Mouse (Mus musculus) limb, embryonic 11.5 days (tissue): ENCODE measurements around the gene Wbp2. TPM values are rescaled to one million over a fixed set of nuclear protein-coding genes. Genes with fewer than 3 reads are reported as not detected.

Experiments used
- ATAC-seq: fragments of 200-750 bp; cut with Nextera tagmentation; 2 replicates; pipeline ENCODE4 v1.8.0; 2017; ENCODE audit warnings: low read depth; ENCODE audit not compliant: insufficient number of reproducible peaks, low FRiP score, low TSS enrichment
- DNase-seq: peaks from one replicate; pipeline ENCODE4 v3.0.0-alpha.2; 2015; ENCODE audit warnings: low spot score
- H3K27ac ChIP-seq: fragments of 300-500 bp; sonication (generic); replicated peaks from 2 replicates; pipeline ENCODE4 v1.5.1; 2014; ENCODE audit warnings: low read depth, mild to moderate bottlenecking, low read length
- H3K27me3 ChIP-seq: fragments of 300-500 bp; sonication (generic); 2 replicates; pipeline ENCODE4 v1.6.1; 2014; ENCODE audit warnings: mild to moderate bottlenecking, low read length, mixed read lengths; ENCODE audit not compliant: control insufficient read depth, insufficient read depth
- H3K36me3 ChIP-seq: fragments of 300-500 bp; sonication (generic); 2 replicates; pipeline ENCODE4 v1.6.1; 2014; ENCODE audit warnings: mild to moderate bottlenecking, low read length, moderate library complexity, mixed read lengths; ENCODE audit not compliant: control insufficient read depth, insufficient read depth
- H3K4me1 ChIP-seq: fragments of 300-500 bp; sonication (generic); 2 replicates; pipeline ENCODE4 v1.6.1; 2014; ENCODE audit warnings: low read length, mixed read lengths; ENCODE audit not compliant: control insufficient read depth, insufficient read depth
- H3K4me2 ChIP-seq: fragments of 300-500 bp; sonication (generic); 2 replicates; pipeline ENCODE4 v1.6.1; 2014; ENCODE audit warnings: low read depth, mild to moderate bottlenecking, moderate library complexity; ENCODE audit not compliant: severe bottlenecking
- H3K4me3 ChIP-seq: fragments of 300-500 bp; sonication (generic); 2 replicates; pipeline ENCODE4 v1.5.1; 2014; ENCODE audit warnings: low read depth, low read length
- H3K9ac ChIP-seq: fragments of 300-500 bp; sonication (generic); 2 replicates; pipeline ENCODE4 v1.6.1; 2014; ENCODE audit warnings: mild to moderate bottlenecking, low read length
- H3K9me3 ChIP-seq: fragments of 300-500 bp; sonication (generic); 2 replicates; pipeline ENCODE4 v1.6.1; 2016; ENCODE audit warnings: low read length; ENCODE audit not compliant: control insufficient read depth
- WGBS: fragments of 180-500 bp; shearing (Covaris S2); extraction: QIAGEN DNeasy Blood & Tissue Kit; methylation state at CpG from one replicate; pipeline ENCODE4 v1.1.7; 2014; 5-methylcytosine and 5-hydroxymethylcytosine counted together
- polyA plus RNA-seq: library from polyadenylated mRNA; unstranded; fragments of >200 nt; fragmentation: Nextera tagmentation; extraction: Ambion mirVana; gene quantifications from 2 replicates; pipeline ENCODE4 v1.2.1, GENCODE M21; 2014

Wbp2 gene
- polyA plus RNA-seq, 1 experiment from 2014 or later, result 49.3 TPM

- ATAC-seq (no peak), DNase-seq (no peak)
- no peak overlapping the region for H3K9ac ChIP-seq
- H3K9me3 ChIP-seq, result no peaks in the 10 kb centered on the region
- H3K4me2 ChIP-seq, result no peak overlapping the region
- H3K27me3 ChIP-seq, result no peaks in the 10 kb centered on the region
- H3K4me1 ChIP-seq, result no peaks in the 10 kb centered on the region
- H3K36me3 ChIP-seq, result peaks cover 6% of the 10 kb centered on the region
- no peak overlapping the region for H3K4me3 ChIP-seq
- H3K27ac ChIP-seq, result no peak overlapping the region
- 82% methylated on average over 12 of the region's 12 CpGs for WGBS
Measured at GRCm38 (mm10) chr11:116065345-116065744, 21.4 kb downstream of the Wbp2 start.

- WGBS, result 72% methylated on average over 23 of the region's 23 CpGs
- Histone ChIP-seq H3K27me3 (no peaks in the 10 kb centered on the region), H3K4me1 (no peaks in the 10 kb centered on the region), H3K9ac (no peak overlapping the region), H3K27ac (no peak overlapping the region), H3K36me3 (peaks cover 14% of the 10 kb centered on the region), H3K4me2 (no peak overlapping the region), H3K9me3 (no peaks in the 10 kb centered on the region), H3K4me3 (no peak overlapping the region)
- no peak for ATAC-seq
- DNase-seq, result no peak
Measured at GRCm38 (mm10) chr11:116064187-116064867, 22.5 kb downstream of the Wbp2 start.

GRCm38 (mm10) chr11:116063562-116063961 lies 23.2 kb downstream of the Wbp2 start:
- H3K27me3 ChIP-seq, result no peaks in the 10 kb centered on the region
- no peak overlapping the region for H3K4me2 ChIP-seq
- DNase-seq (no peak), ATAC-seq (no peak)
- no peak overlapping the region for H3K9ac ChIP-seq
- no peaks in the 10 kb centered on the region for H3K9me3 ChIP-seq
- WGBS, result 77% methylated on average over 13 of the region's 13 CpGs
- no peaks in the 10 kb centered on the region for H3K4me1 ChIP-seq
- H3K36me3 ChIP-seq, result peaks cover 21% of the 10 kb centered on the region
- no peak overlapping the region for H3K4me3 ChIP-seq
- H3K27ac ChIP-seq, result no peak overlapping the region

DNA sequence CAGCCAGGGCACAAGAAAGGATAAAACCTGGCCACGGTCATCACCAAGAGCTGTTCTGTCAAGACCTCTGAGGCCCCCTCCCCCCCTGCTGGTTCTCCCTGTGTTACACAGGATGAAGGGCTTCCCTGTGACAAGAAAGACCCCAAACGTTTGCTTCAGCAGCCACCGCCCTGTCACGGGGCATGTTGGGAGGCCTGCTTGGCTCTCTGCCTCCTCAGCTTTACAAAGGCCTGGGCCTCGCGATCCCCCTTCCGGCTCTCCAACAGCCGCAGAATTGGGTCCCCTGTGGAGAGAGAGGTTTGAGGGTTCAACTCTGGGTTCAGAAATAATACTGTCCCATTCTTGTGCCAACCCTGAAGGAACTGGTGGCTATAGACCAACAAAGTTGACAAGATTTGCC lies 24.3 kb downstream of the Wbp2 start:
- Histone ChIP-seq H3K9ac (no peak overlapping the region), H3K27me3 (no peaks in the 10 kb centered on the region), H3K36me3 (peaks cover 26% of the 10 kb centered on the region), H3K4me2 (no peak overlapping the region), H3K4me3 (no peak overlapping the region), H3K9me3 (no peaks in the 10 kb centered on the region), H3K27ac (no peak overlapping the region), H3K4me1 (no peaks in the 10 kb centered on the region)
- ATAC-seq (no peak), DNase-seq (no peak)
- WGBS, result 74% methylated on average over 8 of the region's 8 CpGs

GRCm38 (mm10) chr11:116061641-116062415 lies 25.0 kb downstream of the Wbp2 start:
- 89% methylated on average over 13 of the region's 13 CpGs for whole genome bisulfite sequencing
- Histone ChIP-seq H3K27me3 (no peaks in the 10 kb centered on the region), H3K27ac (no peak overlapping the region), H3K4me2 (no peak overlapping the region), H3K4me3 (no peak overlapping the region), H3K9me3 (no peaks in the 10 kb centered on the region), H3K4me1 (no peaks in the 10 kb centered on the region), H3K9ac (no peak overlapping the region), H3K36me3 (peaks cover 30% of the 10 kb centered on the region)
- no peak for ATAC-seq
- DNase-seq, result no peak

DNA sequence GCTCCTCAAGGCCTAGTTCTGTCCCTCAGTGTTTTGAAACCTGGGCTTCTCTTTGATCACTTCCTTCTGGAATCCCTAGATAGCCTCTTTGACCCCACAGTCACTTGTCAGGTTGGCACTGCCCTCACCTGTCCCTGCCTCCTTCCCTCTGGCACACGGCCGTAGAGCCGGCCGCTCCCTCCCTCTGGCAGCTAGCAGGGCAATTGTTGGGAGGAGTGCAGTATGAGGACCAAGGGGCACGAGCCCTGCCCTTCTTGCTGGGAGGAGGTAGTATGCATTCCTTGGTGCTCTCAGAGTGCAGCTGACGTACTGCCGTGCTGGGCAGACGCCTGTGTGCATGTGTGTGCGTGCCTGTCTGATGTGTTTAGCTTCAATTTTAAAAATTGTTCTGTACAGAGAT lies 26.2 kb downstream of the Wbp2 start:
- Histone ChIP-seq H3K4me2 (no peak overlapping the region), H3K4me3 (no peak overlapping the region), H3K9ac (no peak overlapping the region), H3K27me3 (no peaks in the 10 kb centered on the region), H3K9me3 (no peaks in the 10 kb centered on the region), H3K27ac (no peak overlapping the region), H3K36me3 (peaks cover 41% of the 10 kb centered on the region), H3K4me1 (no peaks in the 10 kb centered on the region)
- 93% methylated on average over 9 of the region's 9 CpGs for WGBS
- DNase-seq (no peak), ATAC-seq (no peak)

- Histone ChIP-seq H3K27ac (no peak overlapping the region), H3K27me3 (no peaks in the 10 kb centered on the region), H3K36me3 (peaks cover 46% of the 10 kb centered on the region), H3K9ac (no peak overlapping the region), H3K4me2 (no peak overlapping the region), H3K4me1 (no peaks in the 10 kb centered on the region), H3K9me3 (no peaks in the 10 kb centered on the region), H3K4me3 (no peak overlapping the region)
- DNase-seq (no peak), ATAC-seq (no peak)
- WGBS, result 96% methylated on average over 11 of the region's 11 CpGs
Measured at GRCm38 (mm10) chr11:116059691-116060025, 27.1 kb downstream of the Wbp2 start.

GRCm38 (mm10) chr11:116058868-116059690 lies 27.7 kb downstream of the Wbp2 start:
- Histone ChIP-seq H3K4me1 (no peaks in the 10 kb centered on the region), H3K9me3 (no peaks in the 10 kb centered on the region), H3K27ac (no peak overlapping the region), H3K27me3 (no peaks in the 10 kb centered on the region), H3K4me2 (no peak overlapping the region), H3K9ac (no peak overlapping the region), H3K36me3 (peaks cover 52% of the 10 kb centered on the region), H3K4me3 (no peak overlapping the region)
- ATAC-seq (no peak), DNase-seq (no peak)
- whole genome bisulfite sequencing, result 94% methylated on average over 17 of the region's 17 CpGs
